Mouse (Mus musculus) forebrain, embryonic 12.5 days (tissue): ENCODE results near the gene Prkce. TPM values are rescaled to one million over a fixed set of nuclear protein-coding genes. Genes with fewer than 3 reads are reported as not detected.

ENCODE experiments used
- ATAC-seq: fragments of 200-750 bp; cut with Nextera tagmentation; 2 replicates; pipeline ENCODE4 v1.8.0; 2017; ENCODE audit warnings: moderate TSS enrichment; ENCODE audit not compliant: low FRiP score
- H3K27ac ChIP-seq: fragments of 300-500 bp; sonication (generic); 2 replicates; pipeline ENCODE4 v1.5.1; 2016; ENCODE audit warnings: mild to moderate bottlenecking
- H3K27me3 ChIP-seq: fragments of 300-500 bp; sonication (generic); 2 replicates; pipeline ENCODE4 v1.6.1; 2016; ENCODE audit warnings: mild to moderate bottlenecking
- H3K36me3 ChIP-seq: fragments of 300-500 bp; sonication (generic); replicated peaks from 2 replicates; pipeline ENCODE4 v1.6.1; 2016; ENCODE audit warnings: mild to moderate bottlenecking
- H3K4me1 ChIP-seq: fragments of 300-500 bp; sonication (generic); 2 replicates; pipeline ENCODE4 v1.6.1; 2016
- H3K4me2 ChIP-seq: fragments of 300-500 bp; sonication (generic); 2 replicates; pipeline ENCODE4 v1.6.1; 2016; ENCODE audit warnings: mild to moderate bottlenecking, moderate library complexity
- H3K4me3 ChIP-seq: fragments of 300-500 bp; sonication (generic); replicated peaks from 2 replicates; pipeline ENCODE4 v1.5.1; 2016; ENCODE audit warnings: mild to moderate bottlenecking
- H3K9ac ChIP-seq: fragments of 300-500 bp; sonication (generic); 2 replicates; pipeline ENCODE4 v1.6.1; 2016; ENCODE audit warnings: mild to moderate bottlenecking
- H3K9me3 ChIP-seq: fragments of 300-500 bp; sonication (generic); 2 replicates; pipeline ENCODE4 v1.6.1; 2016
- WGBS: fragments of 180-500 bp; shearing (Covaris S2); methylation state at CpG from one replicate; pipeline ENCODE4 v1.1.7; 2016; 5-methylcytosine and 5-hydroxymethylcytosine counted together
- polyA plus RNA-seq: library from polyadenylated mRNA; unstranded; fragments of >200 nt; fragmentation: Nextera tagmentation; extraction: Ambion mirVana; gene quantifications from 2 replicates; pipeline ENCODE4 v1.2.1, GENCODE M21; 2016

Gene Prkce
- polyA plus RNA-seq, 1 experiment from 2014 or later: 6.0 TPM

- Histone ChIP-seq H3K9ac (no peak overlapping the region), H3K4me1 (peaks cover 8% of the 10 kb centered on the region), H3K27me3 (no peaks in the 10 kb centered on the region), H3K4me2 (no peak overlapping the region), H3K4me3 (no peak overlapping the region), H3K9me3 (no peaks in the 10 kb centered on the region), H3K27ac (no peak overlapping the region), H3K36me3 (no peaks in the 10 kb centered on the region)
- 90% methylated on average over 5 of the region's 5 CpGs for WGBS
- ATAC-seq: no peak
Measured at GRCm38 (mm10) chr17:86322840-86323239, 155.3 kb downstream of the Prkce start.

DNA sequence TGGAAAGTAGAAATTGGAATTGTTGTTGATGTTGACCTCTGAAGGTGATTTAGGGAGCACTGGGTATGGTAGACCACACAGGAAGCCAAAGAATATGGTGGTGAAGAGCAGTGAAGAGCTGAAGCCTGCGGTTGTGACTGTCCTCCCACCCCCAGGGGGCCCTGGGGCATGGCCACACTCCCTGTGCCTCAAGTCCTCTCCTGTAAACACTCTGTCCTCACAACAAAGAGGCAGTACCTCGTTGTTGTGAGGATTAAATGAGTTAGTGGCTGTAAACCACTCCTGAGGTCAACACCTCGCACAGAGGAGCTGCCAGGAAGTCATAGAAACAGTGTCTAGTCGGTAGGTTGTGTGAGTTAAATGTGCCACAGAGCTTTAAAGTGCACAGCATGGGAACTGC lies 155.7 kb downstream of the Prkce start:
- Histone ChIP-seq H3K9me3 (no peaks in the 10 kb centered on the region), H3K27ac (no peak overlapping the region), H3K4me1 (peaks cover 8% of the 10 kb centered on the region), H3K4me2 (no peak overlapping the region), H3K9ac (no peak overlapping the region), H3K27me3 (no peaks in the 10 kb centered on the region), H3K4me3 (no peak overlapping the region), H3K36me3 (no peaks in the 10 kb centered on the region)
- WGBS: 56% methylated on average over 4 of the region's 4 CpGs
- no peak for ATAC-seq

GRCm38 (mm10) chr17:86323909-86324686 lies 156.5 kb downstream of the Prkce start:
- Histone ChIP-seq H3K9ac (no peak overlapping the region), H3K27ac (no peak overlapping the region), H3K9me3 (no peaks in the 10 kb centered on the region), H3K4me3 (no peak overlapping the region), H3K27me3 (no peaks in the 10 kb centered on the region), H3K36me3 (no peaks in the 10 kb centered on the region), H3K4me2 (no peak overlapping the region), H3K4me1 (peaks cover 13% of the 10 kb centered on the region)
- 84% methylated on average over 6 of the region's 6 CpGs for WGBS
- ATAC-seq: no peak

GRCm38 (mm10) chr17:86324756-86325155 lies 157.2 kb downstream of the Prkce start:
- WGBS: 86% methylated on average over 7 of the region's 7 CpGs
- no peak overlapping the region for H3K9ac ChIP-seq
- H3K36me3 ChIP-seq: no peaks in the 10 kb centered on the region
- no peak overlapping the region for H3K4me2 ChIP-seq
- no peak overlapping the region for H3K4me3 ChIP-seq
- peaks cover 19% of the 10 kb centered on the region for H3K4me1 ChIP-seq
- no peak overlapping the region for H3K27ac ChIP-seq
- H3K27me3 ChIP-seq: no peaks in the 10 kb centered on the region
- H3K9me3 ChIP-seq: no peaks in the 10 kb centered on the region
- no peak for ATAC-seq

DNA sequence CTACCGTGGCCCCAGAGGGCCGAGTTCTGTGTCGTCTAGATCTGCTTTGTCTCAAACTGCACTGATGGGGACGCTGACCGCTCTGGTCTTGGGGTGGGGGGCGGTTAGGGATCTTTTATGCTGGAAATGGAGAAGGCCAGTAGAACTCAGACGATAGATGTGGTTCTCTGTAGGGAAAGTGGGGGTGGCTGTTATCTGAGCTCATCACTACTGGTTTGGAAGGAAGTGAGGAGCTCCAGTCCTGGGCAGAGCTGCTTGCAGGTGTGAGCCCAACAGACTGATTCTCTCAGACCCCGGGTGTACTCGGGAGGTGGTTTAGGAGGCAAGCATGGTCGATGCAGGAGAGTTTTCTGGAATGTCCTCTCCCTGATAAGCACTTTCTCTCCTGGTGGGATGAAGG lies 157.7 kb downstream of the Prkce start:
- 83% methylated on average over 10 of the region's 10 CpGs for WGBS
- H3K4me1 ChIP-seq: peaks cover 25% of the 10 kb centered on the region
- H3K36me3 ChIP-seq: no peaks in the 10 kb centered on the region
- no peak overlapping the region for H3K4me2 ChIP-seq
- H3K27ac ChIP-seq: no peak overlapping the region
- H3K9me3 ChIP-seq: no peaks in the 10 kb centered on the region
- no peak overlapping the region for H3K4me3 ChIP-seq
- H3K27me3 ChIP-seq: no peaks in the 10 kb centered on the region
- H3K9ac ChIP-seq: no peak overlapping the region
- no peak for ATAC-seq

GRCm38 (mm10) chr17:86327958-86328357 lies 160.4 kb downstream of the Prkce start:
- no peak overlapping the region for H3K27ac ChIP-seq
- peaks cover 30% of the 10 kb centered on the region for H3K4me1 ChIP-seq
- no peak overlapping the region for H3K4me3 ChIP-seq
- H3K36me3 ChIP-seq: no peaks in the 10 kb centered on the region
- no peak overlapping the region for H3K4me2 ChIP-seq
- no peak for ATAC-seq
- WGBS: 91% methylated on average over 4 of the region's 4 CpGs
- no peak overlapping the region for H3K9ac ChIP-seq
- no peaks in the 10 kb centered on the region for H3K27me3 ChIP-seq
- H3K9me3 ChIP-seq: no peaks in the 10 kb centered on the region

- H3K27ac ChIP-seq: no peak overlapping the region
- H3K36me3 ChIP-seq: no peaks in the 10 kb centered on the region
- no peak overlapping the region for H3K4me2 ChIP-seq
- no peaks in the 10 kb centered on the region for H3K27me3 ChIP-seq
- no peaks in the 10 kb centered on the region for H3K9me3 ChIP-seq
- no peak overlapping the region for H3K4me3 ChIP-seq
- H3K9ac ChIP-seq: no peak overlapping the region
- peaks cover 22% of the 10 kb centered on the region for H3K4me1 ChIP-seq
- WGBS: 37% methylated on average over 16 of the region's 16 CpGs
- ATAC-seq: peak; percentile 14; the same call in 1 of the 2 replicates
Measured at GRCm38 (mm10) chr17:86329273-86330075, 161.9 kb downstream of the Prkce start.

- peak; percentile 49; the same call in 1 of the 2 replicates for ATAC-seq
- 46% methylated on average over 16 of the region's 16 CpGs for WGBS
- Histone ChIP-seq H3K4me1 (peaks cover 22% of the 10 kb centered on the region), H3K4me3 (no peak overlapping the region), H3K4me2 (no peak overlapping the region), H3K9me3 (no peaks in the 10 kb centered on the region), H3K9ac (peak overlapping the region; percentile 3; the same call in 1 of the 2 replicates), H3K36me3 (no peaks in the 10 kb centered on the region), H3K27me3 (no peaks in the 10 kb centered on the region), H3K27ac (no peak overlapping the region)
Measured at GRCm38 (mm10) chr17:86330076-86330955, 162.7 kb downstream of the Prkce start.

- Histone ChIP-seq H3K27ac (no peak overlapping the region), H3K4me1 (peaks cover 22% of the 10 kb centered on the region), H3K4me2 (no peak overlapping the region), H3K27me3 (no peaks in the 10 kb centered on the region), H3K4me3 (no peak overlapping the region), H3K36me3 (no peaks in the 10 kb centered on the region), H3K9ac (no peak overlapping the region), H3K9me3 (no peaks in the 10 kb centered on the region)
- WGBS: 84% methylated on average over 8 of the region's 8 CpGs
- no peak for ATAC-seq
Measured at GRCm38 (mm10) chr17:86331835-86332234, 164.2 kb downstream of the Prkce start.

GRCm38 (mm10) chr17:86334990-86335389 lies 167.4 kb downstream of the Prkce start:
- no peak for ATAC-seq
- H3K9ac ChIP-seq: no peak overlapping the region
- H3K4me1 ChIP-seq: peaks cover 9% of the 10 kb centered on the region
- WGBS: 89% methylated on average over 4 of the region's 4 CpGs
- H3K4me2 ChIP-seq: no peak overlapping the region
- no peak overlapping the region for H3K4me3 ChIP-seq
- H3K36me3 ChIP-seq: no peaks in the 10 kb centered on the region
- H3K27me3 ChIP-seq: no peaks in the 10 kb centered on the region
- H3K9me3 ChIP-seq: no peaks in the 10 kb centered on the region
- no peak overlapping the region for H3K27ac ChIP-seq

GRCm38 (mm10) chr17:86336652-86337073 lies 169.1 kb downstream of the Prkce start:
- no peak overlapping the region for H3K27ac ChIP-seq
- no peaks in the 10 kb centered on the region for H3K36me3 ChIP-seq
- 82% methylated on average over 4 of the region's 4 CpGs for WGBS

GRCm38 (mm10) chr17:86337076-86337475 lies 169.5 kb downstream of the Prkce start:
- Histone ChIP-seq H3K9me3 (no peaks in the 10 kb centered on the region), H3K9ac (no peak overlapping the region), H3K4me1 (no peaks in the 10 kb centered on the region), H3K27me3 (no peaks in the 10 kb centered on the region), H3K27ac (no peak overlapping the region), H3K4me2 (no peak overlapping the region), H3K4me3 (no peak overlapping the region), H3K36me3 (no peaks in the 10 kb centered on the region)
- no peak for ATAC-seq
- WGBS: 78% methylated on average over 3 of the region's 3 CpGs

More at GRCm38 (mm10) chr17:86336652-86337073, 169.1 kb downstream of the Prkce start:
- no peaks in the 10 kb centered on the region for H3K4me1 ChIP-seq
- H3K9ac ChIP-seq: no peak overlapping the region
- no peaks in the 10 kb centered on the region for H3K27me3 ChIP-seq
- no peak for ATAC-seq
- H3K4me2 ChIP-seq: no peak overlapping the region
- no peak overlapping the region for H3K4me3 ChIP-seq
- no peaks in the 10 kb centered on the region for H3K9me3 ChIP-seq
